Mouse (Mus musculus) megakaryocyte progenitor cell, adult 5-6 weeks (primary cell): Measurements from ENCODE around the gene Clec4b2. TPM values are rescaled to one million over a fixed set of nuclear protein-coding genes. Genes with fewer than 3 reads are reported as not detected.
"Not testable (repeated sequence)": the region's sequence is repeated elsewhere in the genome, so short reads cannot be mapped to it uniquely, and the experiment has no call there.

Experiments
- ATAC-seq: replicated peaks from 2 replicates; pipeline ENCODE4 v1.8.0; 2016; ENCODE audit warnings: mild to moderate bottlenecking, moderate TSS enrichment, inconsistent platforms; ENCODE audit not compliant: poor library complexity
- total RNA-seq, 2 experiments: library from RNA; stranded (forward) in 1 of 2; stranded (reverse) in 1 of 2; fragments of 157-497, 149-512 nt in 1 of 2; fragments of 200-1000 nt in 1 of 2; gene quantifications; 2 replicates each; pipeline versions ENCODE4 v1.2.3 to v1.2.4; 2015 to 2017

Gene Clec4b2
- total RNA-seq (2015) (6.5 and 11.4 TPM in 2 replicates), total RNA-seq (2017) (10.7 and 13.6 TPM in 2 replicates)

- no peak for ATAC-seq
Observed at GRCm38 (mm10) chr6:123172593-123172992, at the start of gene Clec4b2. Gene Clec4b2 (plus strand): TSS chr6:123172893.

- ATAC-seq, result peak; percentile 87
Observed at GRCm38 (mm10) chr6:123123195-123123594, 49.5 kb upstream of the Clec4b2 start.

DNA sequence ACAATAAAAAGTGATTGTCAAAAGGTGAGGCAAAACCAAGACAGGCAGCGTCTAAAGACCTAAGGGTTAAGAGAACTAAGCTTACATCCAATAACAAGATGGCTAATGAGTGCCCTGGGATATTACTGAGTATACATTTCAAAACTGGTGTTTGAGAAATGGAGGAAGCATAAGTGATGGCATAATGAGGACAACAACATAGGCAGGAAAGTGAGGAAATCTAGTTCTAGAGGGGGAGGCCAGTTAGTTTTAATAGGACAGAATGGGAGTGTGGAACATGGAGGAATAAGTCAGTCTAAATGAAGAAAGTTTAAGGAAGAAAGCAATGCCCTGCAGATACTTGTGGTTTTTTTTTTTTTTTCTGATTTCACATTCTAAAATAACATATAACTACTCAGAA lies 45.5 kb upstream of the Clec4b2 start:
- ATAC-seq, result peak; percentile 69

- not testable (repeated sequence) for ATAC-seq
Observed at GRCm38 (mm10) chr6:123137766-123138526, 34.7 kb upstream of the Clec4b2 start.

DNA sequence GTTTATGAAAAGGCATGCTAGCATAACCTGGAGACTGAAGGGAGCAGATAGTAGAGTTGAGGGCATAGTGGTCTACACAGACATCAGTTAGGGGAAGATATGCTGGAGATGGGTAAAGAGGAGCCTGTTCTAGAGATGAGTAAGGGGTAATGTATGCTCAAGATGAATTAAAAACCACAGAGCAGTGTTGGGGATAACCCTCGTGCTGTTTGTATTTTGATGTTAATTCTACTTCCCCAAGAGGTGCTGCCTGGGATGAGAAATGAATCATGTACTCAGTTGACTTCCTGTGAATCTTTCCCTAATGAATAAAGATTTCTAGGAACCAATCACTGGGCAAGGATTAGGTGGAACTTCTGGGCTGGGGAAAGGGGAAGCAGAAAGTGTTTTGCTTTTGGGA lies 2.6 kb upstream of the Clec4b2 start:
- ATAC-seq, result peak; percentile 33; the same call in 1 of the 2 replicates

- peak; percentile 45 for ATAC-seq
Observed at GRCm38 (mm10) chr6:123171040-123171439, 1.7 kb upstream of the Clec4b2 start.

GRCm38 (mm10) chr6:123175549-123175948 lies 2.9 kb downstream of the Clec4b2 start:
- peak; percentile 93 for ATAC-seq

DNA sequence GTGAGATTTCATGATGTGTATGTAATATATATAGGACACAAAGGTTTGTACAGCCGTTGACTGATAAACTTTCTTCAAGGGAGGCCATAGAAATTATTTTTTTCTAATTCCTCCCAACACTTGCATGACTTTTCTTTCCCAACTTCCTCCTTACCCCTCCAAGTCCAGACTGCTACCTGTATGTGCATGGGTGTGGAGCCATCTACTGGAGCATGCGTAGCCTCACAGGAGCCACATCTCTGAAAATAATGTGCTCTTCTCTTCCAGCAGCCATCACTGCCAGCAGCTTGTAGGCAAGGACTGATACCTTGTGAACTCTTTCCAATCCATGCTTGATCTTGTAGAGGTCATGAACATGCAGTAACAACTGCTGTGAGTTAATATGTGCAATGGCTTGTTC lies 12.2 kb downstream of the Clec4b2 start:
- ATAC-seq, result peak; percentile 100

DNA sequence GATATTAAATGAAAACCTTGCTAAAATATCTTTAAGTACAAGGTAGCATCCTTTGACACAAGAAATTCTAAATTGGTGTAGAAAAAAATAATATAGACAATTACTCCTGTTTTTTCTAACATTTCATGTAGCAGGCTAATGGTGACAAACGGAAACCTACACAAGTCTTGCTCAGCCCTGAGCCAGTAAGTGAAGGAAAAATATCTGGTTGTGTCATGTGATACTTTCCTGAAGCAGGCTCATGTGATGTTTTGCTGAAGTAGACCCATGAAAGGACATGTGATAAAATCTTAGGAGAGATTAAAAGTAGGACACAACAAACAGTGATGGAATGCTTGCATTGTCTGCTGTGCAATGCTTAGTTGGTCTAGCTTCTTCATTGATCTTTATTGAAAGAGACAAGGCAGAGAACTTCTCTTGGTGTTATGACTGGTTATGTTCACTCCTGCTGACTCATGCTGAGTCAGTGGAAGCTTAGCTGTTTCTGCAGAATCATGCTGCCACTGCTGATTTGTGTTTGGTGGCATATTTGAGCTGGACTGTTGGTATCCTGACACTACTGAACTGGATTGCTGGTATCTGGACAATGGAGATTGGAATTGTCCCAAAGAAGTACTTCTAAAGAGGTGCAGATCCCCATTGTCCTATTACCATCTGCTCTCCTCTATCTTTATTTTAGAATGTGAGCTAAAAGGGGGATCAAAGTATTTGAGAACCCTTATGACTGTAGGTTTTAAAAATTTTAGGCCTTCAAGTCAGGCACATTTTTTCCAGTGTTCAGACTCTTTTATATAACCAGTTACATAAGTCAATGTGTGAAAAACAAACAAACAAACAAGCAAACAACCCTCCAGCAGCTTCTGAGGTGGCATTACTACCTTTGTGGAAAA lies 34.7 kb downstream of the Clec4b2 start:
- ATAC-seq, result peak; percentile 52

GRCm38 (mm10) chr6:123208077-123208439 lies 35.4 kb downstream of the Clec4b2 start:
- not testable (repeated sequence) for ATAC-seq

DNA sequence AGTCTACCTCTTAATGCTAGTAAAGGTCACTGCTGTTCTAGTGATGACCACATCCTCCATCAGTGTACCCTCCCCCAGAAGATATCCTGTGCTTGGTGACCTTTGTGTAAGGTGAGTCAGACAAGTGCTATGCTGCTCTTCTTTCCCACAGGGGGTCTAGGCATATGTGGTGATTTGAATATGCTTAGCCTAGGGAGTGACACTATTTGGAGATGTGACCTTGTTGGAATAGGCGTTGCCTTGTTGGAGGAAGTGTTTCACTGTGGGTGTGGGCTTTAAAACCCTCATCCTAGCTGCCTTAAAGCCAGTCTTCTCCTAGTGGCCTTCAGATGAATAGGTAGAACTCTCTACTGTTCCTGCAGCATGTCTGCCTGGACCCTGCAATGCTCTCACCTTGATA lies 39.0 kb downstream of the Clec4b2 start:
- no peak for ATAC-seq

GRCm38 (mm10) chr6:123227519-123228166 lies 55.0 kb downstream of the Clec4b2 start:
- peak; percentile 97 for ATAC-seq

GRCm38 (mm10) chr6:123229644-123230043 lies 57.0 kb downstream of the Clec4b2 start, which contains the start of gene Clec4n:
Gene Clec4n (plus strand): TSS chr6:123229843.
- ATAC-seq, result peak; percentile 63

GRCm38 (mm10) chr6:123231149-123231548 lies 58.5 kb downstream of the Clec4b2 start:
- ATAC-seq, result no peak

DNA sequence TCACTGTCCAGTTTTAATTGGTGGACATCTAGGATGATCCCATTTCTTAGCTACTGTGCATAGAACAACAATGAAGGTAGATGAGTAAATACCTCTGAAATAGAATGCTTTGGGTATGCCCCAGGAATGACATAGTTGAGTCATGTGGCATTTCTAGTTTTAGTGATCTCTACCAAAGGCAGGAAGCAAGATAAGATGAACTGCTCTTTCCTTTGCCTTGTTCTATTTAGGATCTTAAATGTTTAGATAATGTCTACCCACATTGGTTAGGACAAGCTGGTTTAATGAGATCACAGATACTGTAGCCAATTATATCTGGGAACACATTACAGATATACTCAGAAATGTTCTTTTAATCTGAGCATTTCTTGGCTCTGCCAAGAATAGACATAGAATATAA lies 64.9 kb downstream of the Clec4b2 start:
- 0 out of 2 replicates have a peak, but pooled peaks have one; percentile 17 for ATAC-seq

DNA sequence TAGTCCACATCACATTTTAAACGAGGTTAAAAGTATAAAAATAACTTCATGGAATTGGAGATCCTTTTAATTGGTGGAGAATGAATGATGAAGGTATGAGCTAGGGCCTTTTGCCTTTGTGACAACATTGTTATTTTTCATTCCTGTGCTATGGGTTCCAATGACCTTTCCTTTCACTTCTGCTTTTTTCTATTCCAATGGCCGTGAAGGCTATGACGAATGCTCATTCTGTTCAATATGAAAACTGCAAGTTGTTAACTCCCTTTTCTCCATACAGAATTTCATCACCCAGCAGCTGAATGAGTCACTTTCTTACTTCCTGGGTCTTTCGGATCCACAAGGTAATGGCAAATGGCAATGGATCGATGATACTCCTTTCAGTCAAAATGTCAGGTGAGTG lies 71.5 kb downstream of the Clec4b2 start:
- ATAC-seq, result peak; percentile 86

DNA sequence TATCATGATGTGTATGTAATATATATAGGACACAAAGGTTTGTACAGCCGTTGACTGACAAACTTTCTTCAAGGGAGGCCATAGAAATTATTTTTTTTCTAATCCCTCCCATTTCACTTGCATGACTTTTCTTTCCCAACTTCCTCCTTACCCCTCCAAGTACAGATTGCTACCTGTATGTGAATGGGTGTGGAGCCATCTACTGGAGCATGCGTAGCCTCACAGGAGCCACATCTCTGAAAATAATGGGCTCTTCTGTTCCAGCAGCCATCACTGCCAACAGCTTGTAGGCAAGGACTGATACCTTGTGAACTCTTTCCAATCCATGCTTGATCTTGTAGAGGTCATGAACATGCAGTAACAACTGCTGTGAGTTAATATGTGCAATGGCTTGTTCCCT lies 76.2 kb downstream of the Clec4b2 start:
- ATAC-seq, result peak; percentile 74

DNA sequence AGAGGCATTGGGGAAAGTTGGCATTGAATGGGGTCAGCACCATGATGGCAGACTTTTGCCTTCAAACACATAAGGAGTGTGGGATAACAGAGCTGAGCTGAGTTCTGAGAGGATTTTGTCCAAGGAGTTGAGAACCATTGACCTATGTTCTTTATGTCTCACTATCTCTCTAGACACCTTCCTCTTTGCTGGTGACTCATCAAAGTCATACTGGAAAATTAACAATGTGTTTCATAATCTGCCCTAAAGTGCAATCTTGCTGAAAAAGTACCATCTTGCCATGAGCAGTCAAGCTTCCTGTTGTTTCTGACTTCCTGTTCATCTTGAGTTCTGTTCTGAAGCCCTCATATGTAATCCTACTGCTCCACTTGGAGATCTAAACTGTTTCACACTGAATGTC lies 80.0 kb downstream of the Clec4b2 start:
- ATAC-seq, result peak; percentile 90
